Mouse (Mus musculus): ENCODE results near the gene Gpr152. TPM values are rescaled to one million over a fixed set of nuclear protein-coding genes. Genes with fewer than 3 reads are reported as not detected.

Gpr152 gene
- polyA plus RNA-seq (2012; fragmentation: generic; extraction: Trizol), result not detected
- long read RNA-seq, experiment 1, result 0 reads
- long read RNA-seq, experiment 2, result 0 reads

DNA sequence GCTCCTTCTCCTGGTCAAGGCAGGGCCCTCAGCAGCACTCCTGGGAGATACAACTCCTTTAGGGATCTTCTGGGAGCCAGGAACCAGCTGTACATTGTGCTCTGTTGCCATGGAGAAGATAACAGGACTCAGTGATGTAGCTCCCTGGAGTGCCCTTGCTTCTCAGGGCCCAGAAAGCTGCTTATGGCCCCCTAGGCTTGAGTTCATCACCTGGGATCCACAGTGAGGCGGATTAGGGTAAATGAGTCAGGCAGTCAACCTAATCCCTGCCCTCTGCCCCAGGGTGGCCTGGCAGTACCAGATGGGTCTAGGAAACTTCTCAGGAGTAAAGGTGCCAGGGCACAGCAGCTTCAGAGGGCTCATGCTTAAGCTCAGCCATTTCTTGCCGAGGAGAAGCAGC lies at the start of gene Gpr152:
TSS of gene Gpr152 (plus strand) at position 342 of the 400 bp plus-strand sequence.
- no peak for TF ChIP-seq FOSL1 (IDR thresholded peaks at IDR 0.05; ENCODE audit: insufficient read depth, low read length, poor library complexity, severe bottlenecking)
- no peak for TF ChIP-seq MYOG (IDR thresholded peaks at IDR 0.05; ENCODE audit: control insufficient read depth, extremely low read depth, insufficient read length)
- no peak for TF ChIP-seq CTCF (IDR thresholded peaks at IDR 0.05; ENCODE audit: control insufficient read depth, insufficient read depth, insufficient read length)
- no peak for TF ChIP-seq MYOD1 (IDR thresholded peaks at IDR 0.05; ENCODE audit: control insufficient read depth, insufficient read length, low read depth)
- no peak for TF ChIP-seq CEBPB (IDR thresholded peaks at IDR 0.05; ENCODE audit: low read depth)
- no peak for TF ChIP-seq MAX (IDR thresholded peaks at IDR 0.05)
- H3K79me3 ChIP-seq (ENCODE audit: low read depth), result no peaks in the 10 kb centered on the region
- H3K79me2 ChIP-seq (ENCODE audit: control insufficient read depth, insufficient read depth), result no peaks in the 10 kb centered on the region
- H3K36me3 ChIP-seq (ENCODE audit: control insufficient read depth, insufficient read depth), result no peaks in the 10 kb centered on the region
- no peaks in the 10 kb centered on the region for H3K27me3 ChIP-seq (ENCODE audit: control insufficient read depth, insufficient read depth, insufficient read length)
- no peak within 1 kb of the TSS for H3ac ChIP-seq (ENCODE audit: control insufficient read depth, insufficient read length, low read depth)
- no peak within 1 kb of the TSS for H3K4me3 ChIP-seq (ENCODE audit: insufficient read depth, poor library complexity, severe bottlenecking)

DNA sequence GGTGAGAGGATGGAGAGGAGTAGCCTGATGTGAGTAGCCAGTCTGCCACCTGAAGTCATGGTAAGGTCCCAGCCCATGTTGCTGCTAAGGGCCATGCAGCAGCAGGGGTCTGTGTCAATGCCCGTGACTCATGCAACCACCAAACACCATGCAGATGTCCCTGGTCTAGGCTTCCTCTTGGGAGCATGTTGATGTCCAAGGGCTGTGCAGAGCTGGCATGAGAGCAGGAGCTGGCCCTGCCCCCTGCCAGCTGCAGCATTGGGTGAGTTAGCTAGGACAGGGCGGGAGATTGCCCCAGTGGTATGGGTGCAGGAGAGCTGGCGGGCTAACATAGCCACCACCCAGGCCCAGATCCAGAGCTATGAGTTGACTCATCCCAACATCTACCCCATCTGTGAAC lies 49.1 kb upstream of the Gpr152 start:
- TF ChIP-seq FOSL1 (IDR thresholded peaks at IDR 0.05; ENCODE audit: insufficient read depth, low read length, poor library complexity, severe bottlenecking), result peak; percentile 5
- TF ChIP-seq MYOD1 (IDR thresholded peaks at IDR 0.05; ENCODE audit: control insufficient read depth, insufficient read length, low read depth), result peak; percentile 75
- TF ChIP-seq MAX (IDR thresholded peaks at IDR 0.05), result peak; percentile 88
- TF ChIP-seq CTCF (IDR thresholded peaks at IDR 0.05; ENCODE audit: control insufficient read depth, insufficient read depth, insufficient read length), result no peak
- Histone ChIP-seq H3K36me3 (ENCODE audit: control insufficient read depth, insufficient read depth) (no peaks in the 10 kb centered on the region), H3ac (ENCODE audit: control insufficient read depth, insufficient read length, low read depth) (no peak overlapping the region), H3K27me3 (ENCODE audit: control insufficient read depth, insufficient read depth, insufficient read length) (no peaks in the 10 kb centered on the region), H3K79me2 (ENCODE audit: control insufficient read depth, insufficient read depth) (no peaks in the 10 kb centered on the region), H3K79me3 (ENCODE audit: low read depth) (no peaks in the 10 kb centered on the region), H3K4me3 (ENCODE audit: insufficient read depth, poor library complexity, severe bottlenecking) (no peak overlapping the region)

DNA sequence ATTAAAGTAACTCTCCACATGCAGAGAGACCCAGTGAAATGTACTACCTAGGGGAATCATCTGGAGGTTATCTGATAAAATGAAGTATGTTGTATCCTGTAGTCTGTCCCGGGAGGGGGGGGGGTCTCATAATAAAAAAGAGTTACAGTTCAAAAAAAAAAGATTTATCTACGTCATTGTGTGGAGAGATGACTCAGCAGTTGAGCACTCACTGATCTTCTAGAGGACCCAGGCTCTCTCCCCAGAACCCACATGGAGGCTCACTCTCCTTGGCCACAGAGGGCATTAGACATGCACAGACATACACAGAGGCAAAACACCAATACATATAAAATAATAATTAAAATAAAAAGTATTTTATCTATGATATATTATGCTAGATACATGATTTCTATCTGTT lies 48.2 kb upstream of the Gpr152 start:
- Histone ChIP-seq H3K27me3 (ENCODE audit: control insufficient read depth, insufficient read depth, insufficient read length) (no peaks in the 10 kb centered on the region), H3K36me3 (ENCODE audit: control insufficient read depth, insufficient read depth) (no peaks in the 10 kb centered on the region), H3K4me3 (ENCODE audit: insufficient read depth, poor library complexity, severe bottlenecking) (no peak overlapping the region), H3K79me3 (ENCODE audit: low read depth) (no peaks in the 10 kb centered on the region), H3K79me2 (ENCODE audit: control insufficient read depth, insufficient read depth) (no peaks in the 10 kb centered on the region), H3ac (ENCODE audit: control insufficient read depth, insufficient read length, low read depth) (no peak overlapping the region)
- no peak for TF ChIP-seq MAX (IDR thresholded peaks at IDR 0.05)
- TF ChIP-seq MYOD1 (IDR thresholded peaks at IDR 0.05; ENCODE audit: control insufficient read depth, insufficient read length, low read depth), result no peak
- no peak for TF ChIP-seq MYOG (IDR thresholded peaks at IDR 0.05; ENCODE audit: control insufficient read depth, extremely low read depth, insufficient read length)
- TF ChIP-seq FOSL1 (IDR thresholded peaks at IDR 0.05; ENCODE audit: insufficient read depth, low read length, poor library complexity, severe bottlenecking), result no peak
- TF ChIP-seq CEBPB (IDR thresholded peaks at IDR 0.05; ENCODE audit: low read depth), result no peak

DNA sequence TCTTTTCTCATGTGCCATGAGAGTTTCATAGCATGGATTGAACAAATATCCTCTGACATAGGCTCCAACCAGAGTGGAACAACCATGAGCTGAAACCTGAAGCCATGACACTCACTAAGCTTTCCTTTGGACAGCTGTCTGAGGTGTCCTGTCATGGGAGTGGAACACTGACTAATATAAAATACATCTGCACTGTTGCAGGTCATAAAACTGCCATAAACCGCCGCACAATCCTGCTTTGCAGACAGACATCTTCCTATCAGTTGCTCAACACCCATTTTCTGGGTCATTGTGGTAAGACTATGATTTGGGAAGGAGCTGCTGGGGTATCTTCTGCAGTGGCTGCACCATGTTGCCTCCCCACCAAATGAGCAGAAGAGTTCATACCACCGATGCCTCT lies 46.8 kb upstream of the Gpr152 start:
- Histone ChIP-seq H3K4me3 (ENCODE audit: insufficient read depth, poor library complexity, severe bottlenecking) (no peak overlapping the region), H3K27me3 (ENCODE audit: control insufficient read depth, insufficient read depth, insufficient read length) (no peaks in the 10 kb centered on the region), H3ac (ENCODE audit: control insufficient read depth, insufficient read length, low read depth) (no peak overlapping the region), H3K79me2 (ENCODE audit: control insufficient read depth, insufficient read depth) (peaks cover 3% of the 10 kb centered on the region), H3K36me3 (ENCODE audit: control insufficient read depth, insufficient read depth) (no peaks in the 10 kb centered on the region), H3K79me3 (ENCODE audit: low read depth) (no peaks in the 10 kb centered on the region)
- TF ChIP-seq USF1 (IDR thresholded peaks at IDR 0.05; ENCODE audit: low read depth), result no peak
- peak; percentile 97 for TF ChIP-seq CEBPB (IDR thresholded peaks at IDR 0.05; ENCODE audit: low read depth)
- TF ChIP-seq MAX (IDR thresholded peaks at IDR 0.05), result peak; percentile 11
- peak; percentile 30 for TF ChIP-seq FOSL1 (IDR thresholded peaks at IDR 0.05; ENCODE audit: insufficient read depth, low read length, poor library complexity, severe bottlenecking)
- no peak for TF ChIP-seq CTCF (IDR thresholded peaks at IDR 0.05; ENCODE audit: control insufficient read depth, insufficient read depth, insufficient read length)
- no peak for TF ChIP-seq MYOG (IDR thresholded peaks at IDR 0.05; ENCODE audit: control insufficient read depth, extremely low read depth, insufficient read length)
- TF ChIP-seq MYOD1 (IDR thresholded peaks at IDR 0.05; ENCODE audit: control insufficient read depth, insufficient read length, low read depth), result peak; percentile 89

DNA sequence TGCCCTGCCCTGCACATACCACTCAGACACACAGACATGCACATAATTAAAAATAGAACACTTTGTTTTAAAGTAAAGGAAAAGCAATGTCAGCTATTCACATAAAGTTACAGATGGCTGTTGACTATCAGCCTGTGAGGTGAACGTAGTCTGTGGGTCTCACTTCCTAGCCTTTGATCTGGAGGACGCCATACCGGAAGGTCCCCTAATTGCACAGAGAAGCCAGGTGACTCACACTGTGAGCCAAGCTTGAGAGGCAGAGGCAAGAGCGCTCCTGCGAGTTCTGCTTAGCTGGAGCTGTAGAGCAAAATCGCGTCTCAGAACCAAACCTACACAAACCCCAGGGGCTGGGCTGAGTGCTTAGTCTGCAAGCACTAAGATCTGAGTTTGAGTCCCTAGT lies 45.8 kb upstream of the Gpr152 start:
- Histone ChIP-seq H3K79me3 (ENCODE audit: low read depth) (no peaks in the 10 kb centered on the region), H3K36me3 (ENCODE audit: control insufficient read depth, insufficient read depth) (no peaks in the 10 kb centered on the region), H3K27me3 (ENCODE audit: control insufficient read depth, insufficient read depth, insufficient read length) (no peaks in the 10 kb centered on the region), H3K79me2 (ENCODE audit: control insufficient read depth, insufficient read depth) (peaks cover 13% of the 10 kb centered on the region), H3K4me3 (ENCODE audit: insufficient read depth, poor library complexity, severe bottlenecking) (no peak overlapping the region), H3ac (ENCODE audit: control insufficient read depth, insufficient read length, low read depth) (no peak overlapping the region)
- TF ChIP-seq CEBPB (IDR thresholded peaks at IDR 0.05; ENCODE audit: low read depth), result no peak
- no peak for TF ChIP-seq USF1 (IDR thresholded peaks at IDR 0.05; ENCODE audit: low read depth)
- TF ChIP-seq FOSL1 (IDR thresholded peaks at IDR 0.05; ENCODE audit: insufficient read depth, low read length, poor library complexity, severe bottlenecking), result no peak
- TF ChIP-seq MAX (IDR thresholded peaks at IDR 0.05), result no peak
- TF ChIP-seq MYOD1 (IDR thresholded peaks at IDR 0.05; ENCODE audit: control insufficient read depth, insufficient read length, low read depth), result no peak
- no peak for TF ChIP-seq MYOG (IDR thresholded peaks at IDR 0.05; ENCODE audit: control insufficient read depth, extremely low read depth, insufficient read length)
- no peak for TF ChIP-seq CTCF (IDR thresholded peaks at IDR 0.05; ENCODE audit: control insufficient read depth, insufficient read depth, insufficient read length)

DNA sequence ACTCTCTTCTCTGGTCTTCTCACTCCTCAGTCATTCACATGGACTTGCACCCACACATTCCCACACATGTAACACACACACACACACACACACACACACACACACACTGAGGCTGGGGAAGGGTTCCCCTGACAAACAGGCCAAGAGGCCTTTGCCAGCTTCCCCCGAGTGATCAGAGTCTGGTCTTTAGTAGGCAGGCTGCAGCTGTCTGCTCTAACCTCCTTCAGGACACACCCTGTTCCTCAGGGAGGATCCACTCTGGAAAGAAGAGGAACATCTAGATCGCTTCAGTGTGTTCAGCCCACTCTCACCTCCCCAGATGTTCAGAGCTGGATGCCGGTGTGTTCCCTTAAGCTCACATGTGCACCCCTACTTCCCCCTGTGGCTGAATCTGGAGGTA lies 45.2 kb upstream of the Gpr152 start:
- no peaks in the 10 kb centered on the region for H3K79me3 ChIP-seq (ENCODE audit: low read depth)
- H3K4me3 ChIP-seq (ENCODE audit: insufficient read depth, poor library complexity, severe bottlenecking), result no peak overlapping the region
- TF ChIP-seq USF1 (IDR thresholded peaks at IDR 0.05; ENCODE audit: low read depth) (no peak), MYOD1 (IDR thresholded peaks at IDR 0.05; ENCODE audit: control insufficient read depth, insufficient read length, low read depth) (peak; percentile 19)
- H3K27me3 ChIP-seq (ENCODE audit: control insufficient read depth, insufficient read depth, insufficient read length), result no peaks in the 10 kb centered on the region
- no peaks in the 10 kb centered on the region for H3K36me3 ChIP-seq (ENCODE audit: control insufficient read depth, insufficient read depth)
- H3K79me2 ChIP-seq (ENCODE audit: control insufficient read depth, insufficient read depth), result peaks cover 13% of the 10 kb centered on the region
- H3ac ChIP-seq (ENCODE audit: control insufficient read depth, insufficient read length, low read depth), result no peak overlapping the region

All from C2C12 (cell line).